Mouse (Mus musculus): ENCODE data around the gene Gm5065. TPM values are rescaled to one million over a fixed set of nuclear protein-coding genes. Genes with fewer than 3 reads are reported as not detected.

Gene Gm5065
- not detected in 2 replicates for polyA plus RNA-seq (2015; fragmentation: Nextera tagmentation; extraction: Ambion mirVana)

GRCm38 (mm10) chr7:5350237-5350636 lies at the start of gene Gm5065:
Gene Gm5065 (plus strand): TSS chr7:5350537.
- Histone ChIP-seq H3K27ac (no peak within 1 kb of the TSS), H3K9ac (no peak within 1 kb of the TSS), H3K36me3 (no peaks in the 10 kb centered on the region), H3K4me1 (replicated peaks) (no peaks in the 10 kb centered on the region), H3K27me3 (no peaks in the 10 kb centered on the region), H3K9me3 (replicated peaks) (0 out of 2 replicates have a peak, but pooled peaks cover 4% of the 10 kb centered on the region), H3K4me3 (no peak within 1 kb of the TSS), H3K4me2 (no peak within 1 kb of the TSS)
- 66% methylated on average over 1 of the region's 1 CpGs for WGBS
- ATAC-seq (replicated peaks; ENCODE audit: insufficient number of reproducible peaks, insufficient read depth, low FRiP score, low read depth) = no peak

- Histone ChIP-seq H3K27ac (no peak overlapping the region), H3K4me3 (no peak overlapping the region), H3K36me3 (no peaks in the 10 kb centered on the region), H3K9ac (no peak overlapping the region), H3K9me3 (replicated peaks) (no peaks in the 10 kb centered on the region), H3K4me2 (no peak overlapping the region), H3K27me3 (no peaks in the 10 kb centered on the region), H3K4me1 (replicated peaks) (no peaks in the 10 kb centered on the region)
- no peak for ATAC-seq (replicated peaks; ENCODE audit: insufficient number of reproducible peaks, insufficient read depth, low FRiP score, low read depth)
- 60% methylated on average over 1 of the region's 1 CpGs for WGBS
These were observed 22.8 kb upstream of the Gm5065 start for GRCm38 (mm10) chr7:5327511-5327910.

- H3K36me3 ChIP-seq = no peaks in the 10 kb centered on the region
- H3K27ac ChIP-seq = no peak within 1 kb of the TSS
- H3K4me3 ChIP-seq = no peak within 1 kb of the TSS
- no peaks in the 10 kb centered on the region for H3K9me3 ChIP-seq (replicated peaks)
- no peaks in the 10 kb centered on the region for H3K27me3 ChIP-seq
- H3K4me2 ChIP-seq = no peak within 1 kb of the TSS
- 75% methylated on average over 4 of the region's 4 CpGs for WGBS
- ATAC-seq (replicated peaks; ENCODE audit: insufficient number of reproducible peaks, insufficient read depth, low FRiP score, low read depth) = no peak
- H3K4me1 ChIP-seq (replicated peaks) = no peaks in the 10 kb centered on the region
- H3K9ac ChIP-seq = no peak within 1 kb of the TSS
These were observed 598 bp downstream of the Gm5065 start, which contains the start of gene Nlrp2 for GRCm38 (mm10) chr7:5350935-5351334. Gene Nlrp2 (minus strand): TSS chr7:5351035.

- no peaks in the 10 kb centered on the region for H3K36me3 ChIP-seq
- peaks cover 7% of the 10 kb centered on the region; the same call in 1 of the 2 replicates for H3K9me3 ChIP-seq (replicated peaks)
- no peaks in the 10 kb centered on the region for H3K27me3 ChIP-seq
- ATAC-seq (replicated peaks; ENCODE audit: insufficient number of reproducible peaks, insufficient read depth, low FRiP score, low read depth) = no peak
- 84% methylated on average over 5 of the region's 5 CpGs for WGBS
- H3K4me1 ChIP-seq (replicated peaks) = no peaks in the 10 kb centered on the region
- no peak overlapping the region for H3K4me2 ChIP-seq
- no peak overlapping the region for H3K27ac ChIP-seq
- H3K4me3 ChIP-seq = no peak overlapping the region
- H3K9ac ChIP-seq = no peak overlapping the region
These were observed 13.3 kb downstream of the Gm5065 start for GRCm38 (mm10) chr7:5363599-5363998.

- H3K9me3 ChIP-seq (replicated peaks) = peaks cover 4% of the 10 kb centered on the region; the same call in 1 of the 2 replicates
- no peak overlapping the region for H3K4me3 ChIP-seq
- WGBS = 67% methylated on average over 2 of the region's 2 CpGs
- no peaks in the 10 kb centered on the region for H3K36me3 ChIP-seq
- ATAC-seq (replicated peaks; ENCODE audit: insufficient number of reproducible peaks, insufficient read depth, low FRiP score, low read depth) = no peak
- H3K27me3 ChIP-seq = no peaks in the 10 kb centered on the region
- H3K27ac ChIP-seq = no peak overlapping the region
- H3K9ac ChIP-seq = no peak overlapping the region
- H3K4me1 ChIP-seq (replicated peaks) = no peaks in the 10 kb centered on the region
- H3K4me2 ChIP-seq = no peak overlapping the region
These were observed 16.4 kb downstream of the Gm5065 start for GRCm38 (mm10) chr7:5366724-5367123.

- Histone ChIP-seq H3K4me1 (replicated peaks) (no peaks in the 10 kb centered on the region), H3K27me3 (no peaks in the 10 kb centered on the region), H3K9ac (no peak overlapping the region), H3K9me3 (replicated peaks) (peaks cover 12% of the 10 kb centered on the region; the same call in 1 of the 2 replicates), H3K4me2 (no peak overlapping the region), H3K4me3 (no peak overlapping the region), H3K27ac (no peak overlapping the region), H3K36me3 (no peaks in the 10 kb centered on the region)
- WGBS = 34% methylated on average over 2 of the region's 2 CpGs
- no peak for ATAC-seq (replicated peaks; ENCODE audit: insufficient number of reproducible peaks, insufficient read depth, low FRiP score, low read depth)
These were observed 55.9 kb downstream of the Gm5065 start for GRCm38 (mm10) chr7:5406201-5406600.

Other genes with a start within 250 kb of the Gm5065 start
- not detected in 2 replicates for gene Rfpl4, start 233.6 kb upstream of the Gm5065 start, polyA plus RNA-seq (2015; fragmentation: Nextera tagmentation; extraction: Ambion mirVana)
- gene Rasl2-9, start 224.6 kb upstream of the Gm5065 start, polyA plus RNA-seq (2015; fragmentation: Nextera tagmentation; extraction: Ambion mirVana) = 1.3 and 1.7 TPM in 2 replicates
- not detected in 2 replicates for gene Vmn1r55, start 200.9 kb upstream of the Gm5065 start, polyA plus RNA-seq (2015; fragmentation: Nextera tagmentation; extraction: Ambion mirVana)
- gene Vmn1r56, start 153.8 kb upstream of the Gm5065 start, polyA plus RNA-seq (2015; fragmentation: Nextera tagmentation; extraction: Ambion mirVana) = not detected in 2 replicates
- gene Vmn1r57, start 132.0 kb upstream of the Gm5065 start, polyA plus RNA-seq (2015; fragmentation: Nextera tagmentation; extraction: Ambion mirVana) = not detected in 2 replicates
- not detected in 2 replicates for gene Nlrp2, start 498 bp downstream of the Gm5065 start, polyA plus RNA-seq (2015; fragmentation: Nextera tagmentation; extraction: Ambion mirVana)
- not detected in 2 replicates for gene Vmn1r58, start 62.9 kb downstream of the Gm5065 start, polyA plus RNA-seq (2015; fragmentation: Nextera tagmentation; extraction: Ambion mirVana)
- not detected in 2 replicates for gene Vmn1r59, start 106.2 kb downstream of the Gm5065 start, polyA plus RNA-seq (2015; fragmentation: Nextera tagmentation; extraction: Ambion mirVana)
- not detected in 2 replicates for gene Vmn2r28, start 143.4 kb downstream of the Gm5065 start, polyA plus RNA-seq (2015; fragmentation: Nextera tagmentation; extraction: Ambion mirVana)
- not detected in 2 replicates for gene Vmn1r60, start 196.8 kb downstream of the Gm5065 start, polyA plus RNA-seq (2015; fragmentation: Nextera tagmentation; extraction: Ambion mirVana)